Mouse (Mus musculus): ENCODE data around the gene Clpp.
A peak's percentile ranks its signal among the peaks of the same experiment; 100 is the strongest.

The Clpp gene

DNA sequence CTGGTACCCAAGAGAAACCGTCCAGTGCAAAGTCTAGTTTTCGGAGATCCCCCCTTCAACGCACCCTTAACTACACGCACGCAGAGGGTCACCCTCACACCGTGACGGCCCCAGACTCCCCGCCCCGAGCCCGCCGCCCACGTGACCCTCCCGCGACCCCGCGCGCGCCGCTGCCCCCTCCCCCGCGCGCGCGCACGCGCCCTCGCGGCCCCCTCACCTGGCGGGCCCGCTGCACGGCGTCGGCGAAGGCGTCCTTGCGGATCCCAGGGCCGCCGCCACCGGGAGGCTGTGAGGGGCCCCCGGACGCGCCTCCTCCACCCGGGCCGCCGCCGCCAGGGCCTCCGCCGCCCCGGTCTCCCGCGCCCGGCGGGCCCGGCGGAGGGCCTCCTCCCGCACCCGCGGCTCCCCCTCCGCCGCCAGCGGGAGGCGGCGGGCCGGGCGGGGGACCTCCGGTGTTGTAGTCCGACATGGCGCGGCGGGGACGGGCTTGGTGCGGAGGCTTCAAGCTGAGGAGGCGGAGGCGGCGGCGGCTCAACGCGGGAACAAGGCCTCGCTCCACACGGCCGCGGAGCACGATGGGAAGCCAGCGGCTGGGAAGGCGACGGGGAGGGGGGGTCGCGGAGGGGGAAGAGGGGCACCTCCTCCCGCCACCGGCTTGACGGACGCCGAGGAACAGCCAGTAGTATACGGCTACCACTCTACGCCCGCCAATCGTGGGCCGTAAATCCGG lies 41.0 kb downstream of the Clpp start, which contains the start of gene Khsrp:
Gene Khsrp, minus strand, starts transcription at position 592 of the 730 bp plus-strand sequence.
- DNase-seq (ENCODE audit: low spot score in 2 of 2), result peak in 1 of 2 experiments; percentile 35

DNA sequence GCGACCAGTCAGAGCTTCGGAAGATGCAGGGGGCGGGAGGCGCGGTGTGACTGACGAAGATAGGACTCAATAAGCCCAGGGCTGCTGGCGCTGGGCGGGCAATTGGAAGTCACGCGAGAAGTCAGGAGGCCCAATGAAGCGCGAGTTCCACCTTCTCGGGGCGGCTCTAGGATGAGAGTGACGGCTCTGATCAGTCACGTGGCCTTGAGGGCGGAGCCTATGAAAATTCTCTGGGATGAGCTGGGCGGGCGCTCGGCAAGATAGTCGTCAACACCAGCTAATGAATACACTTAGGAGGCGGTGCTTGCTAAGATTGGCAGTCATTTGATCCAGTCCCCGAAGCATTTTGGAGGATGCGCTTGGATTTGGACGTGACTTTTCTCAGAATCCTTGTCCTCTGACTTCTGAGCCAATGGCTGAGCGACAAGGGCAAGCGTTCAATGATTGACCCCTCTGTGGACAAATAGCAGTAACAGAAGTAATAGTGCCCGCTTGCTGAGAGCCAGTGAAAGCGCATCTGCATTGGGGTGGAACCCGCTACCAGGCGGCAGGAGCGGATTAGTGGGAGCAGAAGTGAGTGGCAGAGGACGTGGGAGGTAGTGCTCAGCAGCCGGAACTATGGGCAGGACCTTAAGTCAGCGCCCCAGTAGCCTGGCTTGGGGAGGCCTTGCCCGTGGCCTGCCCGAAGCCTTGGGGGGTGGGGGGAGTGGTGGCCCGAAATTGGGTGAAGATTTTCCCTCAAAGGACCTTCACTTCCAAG lies 41.7 kb downstream of the Clpp start:
- DNase-seq (ENCODE audit: low spot score in 2 of 2), result peak; percentile 99 to 100

DNA sequence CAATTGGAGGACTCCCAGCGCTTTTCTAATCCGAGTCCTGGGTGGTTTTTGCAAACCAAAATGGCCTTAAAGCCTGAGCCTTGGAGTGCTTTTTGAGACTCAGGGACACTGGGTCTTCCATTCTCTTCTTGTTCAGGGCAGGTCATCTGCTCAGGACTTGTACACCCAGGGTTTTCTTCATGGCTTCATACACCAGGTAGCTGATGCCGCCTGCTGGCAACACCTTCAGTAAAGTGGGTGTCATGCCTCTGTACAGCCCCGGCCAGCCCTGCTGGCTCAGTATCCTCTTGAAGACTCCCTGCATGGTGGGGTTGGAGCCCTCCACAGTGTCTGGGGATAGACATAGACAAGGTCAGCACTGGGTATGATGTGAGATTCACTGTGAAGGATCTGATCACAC lies 42.7 kb downstream of the Clpp start:
- no peak for DNase-seq (ENCODE audit: low spot score in 2 of 2)

DNA sequence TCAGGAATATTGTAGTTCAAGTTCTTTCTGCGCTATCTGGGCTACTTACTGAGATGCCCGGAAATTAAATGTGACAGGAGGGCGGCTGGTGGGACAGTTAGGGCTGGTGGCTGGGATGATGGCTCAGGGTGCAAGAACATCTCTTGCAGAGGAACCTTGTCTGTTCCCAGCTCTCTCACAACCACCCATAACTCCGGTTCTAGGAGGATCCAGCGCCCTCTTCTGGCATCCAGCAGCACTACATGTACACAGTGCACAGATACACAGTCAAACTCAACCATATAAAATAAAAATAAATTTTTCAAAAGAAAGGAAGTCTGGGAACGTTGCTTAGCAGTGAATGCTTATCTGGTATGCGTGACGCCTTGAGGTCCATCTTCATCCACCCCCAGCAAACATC lies 48.9 kb downstream of the Clpp start:
- no peak for DNase-seq (ENCODE audit: low spot score in 2 of 2)

DNA sequence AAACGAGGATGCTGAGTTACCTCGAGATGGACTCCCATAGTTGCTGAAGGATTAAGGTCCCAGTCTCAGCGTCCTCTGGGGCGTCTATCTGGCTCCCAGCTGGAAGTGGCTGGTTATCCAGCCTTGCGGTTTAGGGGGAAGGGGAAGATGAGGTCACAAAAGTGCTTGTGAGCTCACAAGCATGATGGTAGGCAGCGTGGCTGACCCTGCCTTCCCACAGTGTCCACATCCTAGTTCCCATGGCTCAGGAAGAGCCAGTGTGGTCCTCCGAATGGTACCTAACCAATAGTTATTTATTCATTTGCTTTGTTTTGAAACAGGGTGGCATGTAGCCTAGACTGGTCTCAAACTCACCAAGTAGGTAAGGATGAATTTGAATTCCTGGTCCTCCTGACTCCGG lies 51.4 kb downstream of the Clpp start, which contains the start of gene Slc25a41:
Gene Slc25a41, minus strand, starts transcription at position 101 of the 400 bp plus-strand sequence.
- DNase-seq (ENCODE audit: low spot score in 2 of 2), result no peak
